Mouse (Mus musculus): ENCODE data around the gene Dlx1. TPM values are rescaled to one million over a fixed set of nuclear protein-coding genes. Genes with fewer than 3 reads are reported as not detected.

The Dlx1 gene
- 6.4 and 9.9 TPM in 2 replicates for polyA plus RNA-seq (2016; fragmentation: Nextera tagmentation; extraction: Ambion mirVana)

GRCm38 (mm10) chr2:71528014-71528713, at the start of gene Dlx1:
Dlx1 (plus strand) TSS chr2:71528113.
- no peaks in the 10 kb centered on the region for H3K36me3 ChIP-seq
- peak; percentile 20 for DNase-seq (ENCODE audit: low spot score)
- H3K27me3 ChIP-seq (ENCODE audit: insufficient read depth, poor library complexity, severe bottlenecking): peaks cover 100% of the 10 kb centered on the region
- H3K27ac ChIP-seq: peak within 1 kb of the TSS; percentile 79
- peak within 1 kb of the TSS; percentile 61 for H3K4me3 ChIP-seq
- WGBS: 1% methylated on average over 26 of the region's 26 CpGs
- H3K9me3 ChIP-seq: no peaks in the 10 kb centered on the region
- H3K4me1 ChIP-seq (replicated peaks): peaks cover 40% of the 10 kb centered on the region

- Histone ChIP-seq H3K9me3 (no peaks in the 10 kb centered on the region), H3K36me3 (no peaks in the 10 kb centered on the region), H3K27ac (peak overlapping the region; percentile 67), H3K27me3 (ENCODE audit: insufficient read depth, poor library complexity, severe bottlenecking) (no peaks in the 10 kb centered on the region), H3K4me3 (peak overlapping the region; percentile 6; the same call in 1 of the 2 replicates), H3K4me1 (replicated peaks) (peaks cover 26% of the 10 kb centered on the region)
- WGBS: 6% methylated on average over 7 of the region's 7 CpGs
- DNase-seq (ENCODE audit: low spot score): peak; percentile 63
Observed at GRCm38 (mm10) chr2:71479917-71480316, 48.0 kb upstream of the Dlx1 start.

GRCm38 (mm10) chr2:71481825-71482224, 46.1 kb upstream of the Dlx1 start:
- WGBS: 86% methylated on average over 6 of the region's 6 CpGs
- Histone ChIP-seq H3K36me3 (no peaks in the 10 kb centered on the region), H3K4me1 (replicated peaks) (peaks cover 20% of the 10 kb centered on the region), H3K9me3 (no peaks in the 10 kb centered on the region), H3K27me3 (ENCODE audit: insufficient read depth, poor library complexity, severe bottlenecking) (no peaks in the 10 kb centered on the region), H3K27ac (no peak overlapping the region), H3K4me3 (no peak overlapping the region)
- DNase-seq (ENCODE audit: low spot score): no peak

GRCm38 (mm10) chr2:71483046-71483716, 44.7 kb upstream of the Dlx1 start:
- Histone ChIP-seq H3K27ac (no peak overlapping the region), H3K4me3 (no peak overlapping the region), H3K9me3 (no peaks in the 10 kb centered on the region), H3K4me1 (replicated peaks) (peaks cover 20% of the 10 kb centered on the region), H3K27me3 (ENCODE audit: insufficient read depth, poor library complexity, severe bottlenecking) (no peaks in the 10 kb centered on the region), H3K36me3 (no peaks in the 10 kb centered on the region)
- DNase-seq (ENCODE audit: low spot score): no peak
- WGBS: 72% methylated on average over 10 of the region's 10 CpGs

- H3K9me3 ChIP-seq: no peaks in the 10 kb centered on the region
- no peak for DNase-seq (ENCODE audit: low spot score)
- H3K36me3 ChIP-seq: no peaks in the 10 kb centered on the region
- H3K27me3 ChIP-seq (ENCODE audit: insufficient read depth, poor library complexity, severe bottlenecking): no peaks in the 10 kb centered on the region
- no peak overlapping the region for H3K4me3 ChIP-seq
- 44% methylated on average over 5 of the region's 5 CpGs for WGBS
- no peak overlapping the region for H3K27ac ChIP-seq
- peaks cover 20% of the 10 kb centered on the region for H3K4me1 ChIP-seq (replicated peaks)
Observed at GRCm38 (mm10) chr2:71483717-71484066, 44.2 kb upstream of the Dlx1 start.

GRCm38 (mm10) chr2:71491295-71491694, 36.6 kb upstream of the Dlx1 start:
- no peak for DNase-seq (ENCODE audit: low spot score)
- Histone ChIP-seq H3K9me3 (no peaks in the 10 kb centered on the region), H3K4me1 (replicated peaks) (peaks cover 14% of the 10 kb centered on the region), H3K27ac (no peak overlapping the region), H3K4me3 (no peak overlapping the region), H3K27me3 (ENCODE audit: insufficient read depth, poor library complexity, severe bottlenecking) (no peaks in the 10 kb centered on the region), H3K36me3 (no peaks in the 10 kb centered on the region)

- DNase-seq (ENCODE audit: low spot score): no peak
- no peak overlapping the region for H3K27ac ChIP-seq
- H3K27me3 ChIP-seq (ENCODE audit: insufficient read depth, poor library complexity, severe bottlenecking): no peaks in the 10 kb centered on the region
- H3K36me3 ChIP-seq: no peaks in the 10 kb centered on the region
- peaks cover 14% of the 10 kb centered on the region for H3K4me1 ChIP-seq (replicated peaks)
- WGBS: 71% methylated on average over 12 of the region's 12 CpGs
- H3K4me3 ChIP-seq: no peak overlapping the region
- H3K9me3 ChIP-seq: no peaks in the 10 kb centered on the region
Observed at GRCm38 (mm10) chr2:71493161-71493683, 34.7 kb upstream of the Dlx1 start.

GRCm38 (mm10) chr2:71494503-71494902, 33.4 kb upstream of the Dlx1 start:
- no peaks in the 10 kb centered on the region for H3K27me3 ChIP-seq (ENCODE audit: insufficient read depth, poor library complexity, severe bottlenecking)
- H3K36me3 ChIP-seq: no peaks in the 10 kb centered on the region
- H3K27ac ChIP-seq: 0 out of 2 replicates have a peak overlapping the region, but pooled peaks have one; percentile 29
- no peak overlapping the region for H3K4me3 ChIP-seq
- peaks cover 17% of the 10 kb centered on the region for H3K4me1 ChIP-seq (replicated peaks)
- no peak for DNase-seq (ENCODE audit: low spot score)
- H3K9me3 ChIP-seq: no peaks in the 10 kb centered on the region
- 57% methylated on average over 10 of the region's 10 CpGs for WGBS

GRCm38 (mm10) chr2:71494971-71495370, 32.9 kb upstream of the Dlx1 start:
- WGBS: 16% methylated on average over 4 of the region's 4 CpGs
- no peak overlapping the region for H3K4me3 ChIP-seq
- H3K27ac ChIP-seq: 0 out of 2 replicates have a peak overlapping the region, but pooled peaks have one; percentile 29
- peaks cover 21% of the 10 kb centered on the region for H3K4me1 ChIP-seq (replicated peaks)
- no peaks in the 10 kb centered on the region for H3K9me3 ChIP-seq
- no peaks in the 10 kb centered on the region for H3K36me3 ChIP-seq
- DNase-seq (ENCODE audit: low spot score): no peak
- H3K27me3 ChIP-seq (ENCODE audit: insufficient read depth, poor library complexity, severe bottlenecking): no peaks in the 10 kb centered on the region

GRCm38 (mm10) chr2:71497175-71497574, 30.7 kb upstream of the Dlx1 start:
- Histone ChIP-seq H3K4me3 (no peak overlapping the region), H3K4me1 (replicated peaks) (peaks cover 23% of the 10 kb centered on the region), H3K36me3 (no peaks in the 10 kb centered on the region), H3K9me3 (no peaks in the 10 kb centered on the region), H3K27me3 (ENCODE audit: insufficient read depth, poor library complexity, severe bottlenecking) (no peaks in the 10 kb centered on the region), H3K27ac (no peak overlapping the region)
- DNase-seq (ENCODE audit: low spot score): no peak
- 67% methylated on average over 5 of the region's 5 CpGs for WGBS

GRCm38 (mm10) chr2:71499276-71500230, 28.4 kb upstream of the Dlx1 start:
- DNase-seq (ENCODE audit: low spot score): no peak
- H3K4me3 ChIP-seq: no peak overlapping the region
- no peak overlapping the region for H3K27ac ChIP-seq
- no peaks in the 10 kb centered on the region for H3K36me3 ChIP-seq
- H3K4me1 ChIP-seq (replicated peaks): peaks cover 15% of the 10 kb centered on the region
- no peaks in the 10 kb centered on the region for H3K9me3 ChIP-seq
- no peaks in the 10 kb centered on the region for H3K27me3 ChIP-seq (ENCODE audit: insufficient read depth, poor library complexity, severe bottlenecking)
- WGBS: 70% methylated on average over 16 of the region's 16 CpGs

- 77% methylated on average over 9 of the region's 9 CpGs for WGBS
- H3K27ac ChIP-seq: no peak overlapping the region
- H3K4me1 ChIP-seq (replicated peaks): peaks cover 3% of the 10 kb centered on the region; the same call in 1 of the 2 replicates
- no peaks in the 10 kb centered on the region for H3K27me3 ChIP-seq (ENCODE audit: insufficient read depth, poor library complexity, severe bottlenecking)
- no peaks in the 10 kb centered on the region for H3K36me3 ChIP-seq
- no peak overlapping the region for H3K4me3 ChIP-seq
- H3K9me3 ChIP-seq: no peaks in the 10 kb centered on the region
- DNase-seq (ENCODE audit: low spot score): no peak
Observed at GRCm38 (mm10) chr2:71504852-71505251, 23.1 kb upstream of the Dlx1 start.

Data from hindbrain, embryonic 10.5 days (tissue).